Mouse (Mus musculus): ENCODE measurements around the gene Erc2. TPM values are rescaled to one million over a fixed set of nuclear protein-coding genes. Genes with fewer than 3 reads are reported as not detected.

Erc2 gene
- polyA plus RNA-seq, 1 experiment from 2014 or later = 58.0 TPM

DNA sequence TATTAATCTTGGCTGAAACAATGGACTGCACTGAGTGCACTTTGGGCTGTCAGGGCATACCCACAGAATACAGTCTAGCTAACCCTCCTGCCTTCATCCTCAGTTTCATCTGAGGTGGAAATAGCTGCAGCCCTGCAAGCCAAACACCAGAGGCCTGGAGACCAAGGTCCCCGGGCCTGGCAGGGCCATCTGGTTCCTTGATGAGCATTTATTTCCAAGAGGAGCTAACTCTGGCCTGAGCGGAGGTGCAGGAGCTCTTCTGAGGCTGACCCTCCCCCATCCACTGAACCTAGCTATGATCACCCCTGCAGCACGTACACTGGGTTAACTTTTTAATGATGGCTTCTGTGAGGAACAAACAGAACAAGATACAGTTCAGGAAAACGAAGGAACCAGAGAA, 108.9 kb downstream of the Erc2 start:
- ATAC-seq (ENCODE audit: low read depth) = no peak
- H3K9ac ChIP-seq = no peak overlapping the region
- H3K27ac ChIP-seq (replicated peaks) = no peak overlapping the region
- no peak overlapping the region for H3K4me3 ChIP-seq
- no peaks in the 10 kb centered on the region for H3K27me3 ChIP-seq
- H3K36me3 ChIP-seq = no peaks in the 10 kb centered on the region
- no peaks in the 10 kb centered on the region for H3K9me3 ChIP-seq
- peaks cover 12% of the 10 kb centered on the region; the same call in 1 of the 2 replicates for H3K4me1 ChIP-seq (replicated peaks)
- no peak overlapping the region for H3K4me2 ChIP-seq
- 18% methylated on average over 4 of the region's 4 CpGs for WGBS

DNA sequence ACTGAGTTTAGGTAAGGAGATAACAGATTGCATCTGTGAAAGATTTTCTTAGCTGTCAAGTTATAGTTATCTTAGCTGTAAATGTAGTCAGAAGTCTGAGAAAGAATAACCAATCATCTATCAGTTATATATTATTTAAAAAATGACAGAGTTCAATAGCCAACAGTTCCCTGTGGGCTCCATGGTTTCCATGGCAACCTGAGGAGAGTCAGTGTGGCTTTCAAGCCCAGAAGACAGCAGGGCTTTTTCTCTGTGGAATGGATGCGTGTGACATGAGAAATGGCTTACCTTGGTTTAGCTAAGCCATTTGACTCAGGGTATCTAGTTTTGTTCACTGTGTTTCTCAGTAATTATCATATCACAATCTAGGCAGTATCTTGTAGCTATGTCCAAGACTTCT, 117.2 kb downstream of the Erc2 start:
- no peak overlapping the region for H3K4me3 ChIP-seq
- no peak for ATAC-seq (ENCODE audit: low read depth)
- WGBS = 22% methylated on average over 1 of the region's 1 CpGs
- H3K4me1 ChIP-seq (replicated peaks) = peaks cover 18% of the 10 kb centered on the region
- H3K9me3 ChIP-seq = no peaks in the 10 kb centered on the region
- H3K4me2 ChIP-seq = no peak overlapping the region
- no peaks in the 10 kb centered on the region for H3K27me3 ChIP-seq
- no peak overlapping the region for H3K9ac ChIP-seq
- H3K27ac ChIP-seq (replicated peaks) = no peak overlapping the region
- no peaks in the 10 kb centered on the region for H3K36me3 ChIP-seq

DNA sequence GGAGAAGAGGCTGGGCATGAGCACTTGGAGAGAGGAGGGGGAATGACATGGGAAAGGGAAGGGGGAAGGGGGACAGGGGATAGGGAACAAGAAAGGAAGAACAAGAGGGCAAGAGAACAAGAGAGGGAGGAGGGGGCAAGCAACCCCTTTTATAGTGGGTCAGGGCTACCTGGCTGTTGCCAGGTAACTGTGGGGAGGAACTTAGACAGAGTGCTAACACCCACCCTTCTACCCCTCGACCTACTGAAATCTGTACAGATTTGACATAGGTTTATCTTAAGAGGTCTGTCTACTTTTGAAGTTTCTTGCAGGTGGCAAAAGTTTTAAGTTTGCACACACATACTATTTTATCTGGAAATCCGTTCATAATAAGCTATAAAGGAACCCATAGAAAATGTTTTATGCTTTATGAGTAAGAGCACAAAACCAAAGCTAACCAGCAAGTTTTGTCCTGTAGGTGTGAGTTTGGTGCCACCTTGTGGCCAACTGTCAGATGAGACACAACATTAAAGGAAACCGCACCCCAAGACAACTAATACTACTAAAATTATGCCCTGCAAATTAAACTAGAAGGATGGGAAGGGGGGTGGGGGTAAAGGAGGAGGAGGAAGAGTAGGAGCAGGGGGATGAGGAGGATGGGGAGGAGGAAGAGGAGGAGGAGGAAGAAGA, 119.2 kb downstream of the Erc2 start:
- Histone ChIP-seq H3K9me3 (no peaks in the 10 kb centered on the region), H3K9ac (no peak overlapping the region), H3K36me3 (peaks cover 6% of the 10 kb centered on the region), H3K4me2 (no peak overlapping the region), H3K4me1 (replicated peaks) (peaks cover 18% of the 10 kb centered on the region), H3K27ac (replicated peaks) (no peak overlapping the region), H3K27me3 (no peaks in the 10 kb centered on the region), H3K4me3 (no peak overlapping the region)
- ATAC-seq (ENCODE audit: low read depth) = no peak
- WGBS = 28% methylated on average over 3 of the region's 3 CpGs

- no peaks in the 10 kb centered on the region for H3K4me1 ChIP-seq (replicated peaks)
- no peak overlapping the region for H3K4me2 ChIP-seq
- no peaks in the 10 kb centered on the region for H3K9me3 ChIP-seq
- H3K27ac ChIP-seq (replicated peaks) = no peak overlapping the region
- H3K36me3 ChIP-seq = no peaks in the 10 kb centered on the region
- no peak overlapping the region for H3K9ac ChIP-seq
- H3K4me3 ChIP-seq = no peak overlapping the region
- H3K27me3 ChIP-seq = no peaks in the 10 kb centered on the region
- no peak for ATAC-seq (ENCODE audit: low read depth)
- 83% methylated on average over 1 of the region's 1 CpGs for WGBS
These were observed 132.1 kb downstream of the Erc2 start for GRCm38 (mm10) chr14:27754340-27754739.

DNA sequence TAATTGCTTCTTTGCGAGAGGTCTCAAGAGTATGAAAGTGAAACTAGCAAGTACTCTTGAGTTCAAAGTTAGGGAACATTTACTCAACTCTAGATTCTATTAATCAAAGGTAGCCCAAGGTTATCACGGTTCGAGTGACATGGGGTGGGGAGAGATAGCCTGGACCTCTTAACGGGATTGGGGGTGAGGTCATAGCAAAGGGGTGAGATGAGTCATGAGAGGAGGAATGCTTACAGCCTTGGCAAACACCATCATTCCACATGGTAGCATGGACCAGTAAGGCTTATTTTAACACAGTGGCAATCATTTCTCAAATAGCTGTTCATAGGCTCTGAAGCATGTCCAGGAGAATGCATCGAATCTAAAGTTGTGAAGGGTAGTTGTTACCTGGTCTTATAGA, 134.7 kb downstream of the Erc2 start:
- no peak overlapping the region for H3K27ac ChIP-seq (replicated peaks)
- no peak for ATAC-seq (ENCODE audit: low read depth)
- no peaks in the 10 kb centered on the region for H3K9me3 ChIP-seq
- H3K4me2 ChIP-seq = no peak overlapping the region
- WGBS = 92% methylated on average over 5 of the region's 5 CpGs
- H3K9ac ChIP-seq = no peak overlapping the region
- H3K4me3 ChIP-seq = no peak overlapping the region
- H3K4me1 ChIP-seq (replicated peaks) = no peaks in the 10 kb centered on the region
- H3K27me3 ChIP-seq = no peaks in the 10 kb centered on the region
- no peaks in the 10 kb centered on the region for H3K36me3 ChIP-seq

DNA sequence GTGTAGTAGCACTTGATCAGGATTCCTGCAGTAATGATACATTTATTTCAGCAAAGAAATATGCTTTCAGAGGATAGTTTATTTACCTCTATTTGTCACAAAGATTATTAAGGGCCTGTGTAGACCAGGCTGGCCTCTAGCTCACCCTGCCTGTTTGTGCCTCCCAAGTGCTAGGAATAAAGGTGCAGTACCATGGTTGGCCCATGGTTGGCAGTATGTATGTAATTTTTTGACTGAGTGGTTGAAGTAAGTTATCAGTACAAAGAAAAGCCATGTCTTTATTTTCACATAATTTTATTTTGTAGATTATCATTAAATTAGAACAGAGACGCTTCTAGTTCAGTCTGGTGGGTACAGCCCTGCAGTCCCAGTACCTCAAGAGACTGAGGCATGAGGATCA, 136.0 kb downstream of the Erc2 start:
- Histone ChIP-seq H3K9me3 (no peaks in the 10 kb centered on the region), H3K9ac (no peak overlapping the region), H3K27ac (replicated peaks) (no peak overlapping the region), H3K4me1 (replicated peaks) (no peaks in the 10 kb centered on the region), H3K4me3 (no peak overlapping the region), H3K4me2 (no peak overlapping the region), H3K36me3 (no peaks in the 10 kb centered on the region), H3K27me3 (no peaks in the 10 kb centered on the region)
- ATAC-seq (ENCODE audit: low read depth) = no peak
- WGBS = 92% methylated on average over 1 of the region's 1 CpGs

- ATAC-seq (ENCODE audit: low read depth) = no peak
- WGBS = 93% methylated on average over 6 of the region's 6 CpGs
These were observed 136.9 kb downstream of the Erc2 start for GRCm38 (mm10) chr14:27759069-27759628.

GRCm38 (mm10) chr14:27759982-27760381, 137.8 kb downstream of the Erc2 start:
- H3K4me3 ChIP-seq = no peak overlapping the region
- WGBS = 91% methylated on average over 9 of the region's 9 CpGs
- no peak for ATAC-seq (ENCODE audit: low read depth)
- no peak overlapping the region for H3K9ac ChIP-seq
- H3K9me3 ChIP-seq = no peaks in the 10 kb centered on the region
- H3K27me3 ChIP-seq = no peaks in the 10 kb centered on the region
- H3K4me2 ChIP-seq = no peak overlapping the region
- H3K27ac ChIP-seq (replicated peaks) = no peak overlapping the region
- no peaks in the 10 kb centered on the region for H3K4me1 ChIP-seq (replicated peaks)
- H3K36me3 ChIP-seq = no peaks in the 10 kb centered on the region

More at GRCm38 (mm10) chr14:27759069-27759628, 136.9 kb downstream of the Erc2 start:
- Histone ChIP-seq H3K9ac (no peak overlapping the region), H3K9me3 (no peaks in the 10 kb centered on the region), H3K27ac (replicated peaks) (no peak overlapping the region), H3K36me3 (no peaks in the 10 kb centered on the region), H3K27me3 (no peaks in the 10 kb centered on the region), H3K4me1 (replicated peaks) (no peaks in the 10 kb centered on the region), H3K4me3 (no peak overlapping the region), H3K4me2 (no peak overlapping the region)

- no peak overlapping the region for H3K4me2 ChIP-seq
- ATAC-seq (ENCODE audit: low read depth) = no peak
- H3K9me3 ChIP-seq = no peaks in the 10 kb centered on the region
- no peak overlapping the region for H3K9ac ChIP-seq
- H3K4me3 ChIP-seq = no peak overlapping the region
- H3K27me3 ChIP-seq = no peaks in the 10 kb centered on the region
- no peak overlapping the region for H3K27ac ChIP-seq (replicated peaks)
- 75% methylated on average over 5 of the region's 5 CpGs for WGBS
- no peaks in the 10 kb centered on the region for H3K4me1 ChIP-seq (replicated peaks)
- no peaks in the 10 kb centered on the region for H3K36me3 ChIP-seq
These were observed 153.1 kb downstream of the Erc2 start for GRCm38 (mm10) chr14:27775367-27775766.

DNA sequence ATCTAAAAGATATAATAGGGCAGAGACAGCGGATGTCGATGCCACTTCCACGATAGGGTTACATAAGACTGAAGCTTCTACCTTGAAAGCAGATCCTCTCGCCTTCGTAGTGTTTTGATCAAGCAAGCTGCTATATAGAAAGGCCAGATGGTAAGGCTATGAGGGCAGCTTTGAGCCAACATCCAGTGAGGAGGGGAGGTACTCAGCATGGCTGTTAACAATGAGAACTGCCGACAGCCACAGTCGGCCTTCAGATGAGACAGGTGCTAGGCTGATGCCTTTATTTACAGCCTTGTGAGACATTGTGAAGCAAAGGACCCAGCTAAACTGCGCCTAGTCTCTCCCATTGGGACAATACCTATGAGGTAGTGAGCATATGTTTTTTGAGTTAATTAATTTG, 156.3 kb downstream of the Erc2 start:
- ATAC-seq (ENCODE audit: low read depth) = no peak
- 67% methylated on average over 8 of the region's 8 CpGs for WGBS
- Histone ChIP-seq H3K9ac (no peak overlapping the region), H3K36me3 (no peaks in the 10 kb centered on the region), H3K9me3 (no peaks in the 10 kb centered on the region), H3K27ac (replicated peaks) (no peak overlapping the region), H3K4me3 (no peak overlapping the region), H3K4me2 (no peak overlapping the region), H3K4me1 (replicated peaks) (no peaks in the 10 kb centered on the region), H3K27me3 (no peaks in the 10 kb centered on the region)

DNA sequence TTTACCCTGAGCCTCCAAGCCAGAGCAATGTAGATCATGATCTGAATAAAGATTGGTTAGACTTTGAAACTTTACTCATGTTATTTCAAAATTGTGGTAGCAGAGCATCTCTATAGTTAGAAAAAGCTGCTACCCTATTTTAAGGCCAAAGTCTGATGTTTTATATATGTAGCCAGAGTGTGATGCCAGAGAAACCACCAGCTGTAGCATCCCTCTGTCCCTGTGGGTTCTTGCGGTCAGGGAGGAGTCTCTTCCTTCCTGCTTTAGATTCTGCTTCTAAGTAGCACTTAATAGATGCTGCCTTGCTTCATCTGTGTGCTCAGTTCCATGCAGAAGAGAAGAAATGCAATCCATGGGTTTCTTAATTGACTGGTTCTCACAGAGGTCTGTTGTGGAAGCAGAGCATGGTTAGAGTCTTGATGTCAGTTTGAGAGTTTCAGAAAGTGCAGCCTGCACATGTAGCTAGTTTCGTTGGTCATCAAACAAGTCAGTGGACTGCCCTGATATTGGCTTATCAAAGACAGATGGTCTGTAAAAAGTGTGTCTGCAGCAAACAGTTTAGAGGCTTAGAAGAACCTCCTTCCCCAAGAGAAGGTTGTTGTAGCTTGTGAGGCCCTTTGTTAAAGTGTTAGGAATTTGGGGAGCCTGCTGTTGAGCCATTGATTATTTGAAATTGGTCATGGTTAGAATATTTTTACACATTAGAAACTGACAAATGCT, 156.9 kb downstream of the Erc2 start:
- no peak overlapping the region for H3K9ac ChIP-seq
- no peaks in the 10 kb centered on the region for H3K9me3 ChIP-seq
- no peak overlapping the region for H3K27ac ChIP-seq (replicated peaks)
- no peaks in the 10 kb centered on the region for H3K4me1 ChIP-seq (replicated peaks)
- no peaks in the 10 kb centered on the region for H3K27me3 ChIP-seq
- H3K4me2 ChIP-seq = no peak overlapping the region
- 86% methylated on average over 2 of the region's 2 CpGs for WGBS
- H3K4me3 ChIP-seq = no peak overlapping the region
- H3K36me3 ChIP-seq = no peaks in the 10 kb centered on the region
- ATAC-seq (ENCODE audit: low read depth) = no peak

DNA sequence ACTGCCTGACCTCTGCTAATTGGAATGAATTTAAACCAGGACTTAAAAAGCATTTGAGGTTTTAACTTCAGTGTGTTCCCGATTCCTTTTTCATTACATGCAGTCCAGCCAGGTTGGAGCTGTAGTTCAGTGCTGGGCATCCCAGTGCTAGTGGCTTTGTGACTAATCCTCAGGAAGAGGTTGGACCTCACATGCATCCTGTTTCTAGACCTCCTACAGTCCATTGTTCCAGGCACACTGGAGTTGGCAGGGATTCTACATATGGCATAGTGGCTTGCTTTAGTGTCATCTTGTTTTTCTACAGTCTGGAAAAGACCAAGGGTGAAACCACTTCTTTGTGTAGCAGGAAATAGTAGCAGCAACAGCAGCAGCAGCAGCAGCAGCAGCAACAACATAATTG, 159.0 kb downstream of the Erc2 start:
- no peaks in the 10 kb centered on the region for H3K9me3 ChIP-seq
- H3K27ac ChIP-seq (replicated peaks) = no peak overlapping the region
- no peaks in the 10 kb centered on the region for H3K36me3 ChIP-seq
- WGBS = 79% methylated on average over 1 of the region's 1 CpGs
- H3K4me1 ChIP-seq (replicated peaks) = no peaks in the 10 kb centered on the region
- no peak overlapping the region for H3K9ac ChIP-seq
- no peaks in the 10 kb centered on the region for H3K27me3 ChIP-seq
- no peak for ATAC-seq (ENCODE audit: low read depth)
- H3K4me2 ChIP-seq = no peak overlapping the region
- H3K4me3 ChIP-seq = no peak overlapping the region

Measured in neural tube, embryonic 13.5 days (tissue).